Mouse (Mus musculus) left cerebral cortex, adult 9 months (tissue): ENCODE measurements around the gene Hs6st3.

Experiments used
- DNase-seq, 2 experiments: peaks; one replicate each; pipeline ENCODE4 v3.0.0; 2022; ENCODE audit warnings: low spot score in 2 of 2

The Hs6st3 gene

DNA sequence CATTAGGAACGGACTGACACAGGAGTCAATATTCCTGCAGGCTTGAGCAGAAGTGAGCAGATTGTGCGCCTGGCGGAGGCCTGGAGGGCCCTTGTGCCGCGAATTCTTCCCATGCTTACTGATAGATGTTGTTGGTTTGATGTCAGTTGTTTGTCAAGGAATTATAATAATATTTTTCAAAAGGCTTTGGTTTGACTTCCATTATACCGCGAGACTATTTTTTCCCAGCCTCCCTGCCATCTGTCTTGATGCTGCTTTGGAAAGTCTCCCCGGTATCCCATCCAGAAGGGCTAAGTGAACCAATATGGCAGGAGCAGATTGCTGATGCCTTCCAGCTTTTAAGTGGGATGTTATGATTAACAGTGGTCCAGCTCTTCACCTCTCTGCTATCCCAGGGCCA, 651.3 kb downstream of the Hs6st3 start:
- DNase-seq: no peak

DNA sequence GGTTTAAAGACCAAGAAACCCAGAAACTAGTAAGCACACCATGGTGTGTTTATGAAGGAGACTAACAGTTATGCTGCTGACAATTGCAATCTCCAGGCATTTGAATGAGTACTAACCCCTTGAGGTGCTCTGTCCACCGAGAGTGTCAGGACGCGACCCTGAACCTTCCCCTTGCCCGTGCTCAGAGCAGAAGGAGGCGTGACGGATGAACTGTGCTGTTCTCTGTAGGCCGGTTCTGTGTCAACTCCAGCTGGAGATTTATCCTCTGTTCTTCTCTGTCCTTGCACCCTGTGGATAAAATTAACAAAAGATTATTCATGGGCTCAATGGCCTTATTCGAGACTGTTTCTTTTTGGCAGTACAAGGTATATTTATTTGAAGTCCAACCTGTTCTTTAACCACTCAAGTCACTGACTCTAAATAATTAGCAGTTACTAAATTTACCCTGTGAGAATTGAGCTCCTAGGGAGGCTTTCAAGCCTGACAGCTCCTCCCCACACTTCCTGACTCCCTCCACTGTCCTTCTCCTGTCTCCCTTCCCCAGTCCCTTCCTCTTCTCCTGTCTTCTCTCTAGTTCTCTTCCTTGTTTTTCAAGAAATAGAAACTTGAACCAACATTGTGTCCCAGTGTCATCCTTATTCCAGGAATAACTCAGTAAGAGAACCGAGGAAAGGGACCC, 659.2 kb downstream of the Hs6st3 start:
- DNase-seq: no peak

DNA sequence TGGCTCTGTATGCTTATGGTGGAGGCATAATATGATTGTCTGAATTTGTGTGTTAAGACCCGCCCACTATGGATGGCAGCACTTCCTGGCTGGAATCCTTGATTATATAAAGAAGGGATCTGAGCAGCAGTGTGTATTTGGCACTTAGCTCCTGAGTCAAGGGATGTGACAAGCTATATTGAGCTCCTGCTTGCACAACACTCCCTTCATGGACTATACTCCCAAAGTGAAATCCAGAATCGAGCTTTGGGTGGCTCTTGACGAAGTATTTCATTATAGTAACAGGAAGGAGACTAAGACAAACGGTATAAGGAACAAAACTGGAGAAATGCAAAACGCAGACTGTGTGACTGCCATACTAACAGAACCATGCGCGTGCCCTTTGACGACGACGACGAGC, 660.4 kb downstream of the Hs6st3 start:
- peak; percentile 54 to 64 for DNase-seq

DNA sequence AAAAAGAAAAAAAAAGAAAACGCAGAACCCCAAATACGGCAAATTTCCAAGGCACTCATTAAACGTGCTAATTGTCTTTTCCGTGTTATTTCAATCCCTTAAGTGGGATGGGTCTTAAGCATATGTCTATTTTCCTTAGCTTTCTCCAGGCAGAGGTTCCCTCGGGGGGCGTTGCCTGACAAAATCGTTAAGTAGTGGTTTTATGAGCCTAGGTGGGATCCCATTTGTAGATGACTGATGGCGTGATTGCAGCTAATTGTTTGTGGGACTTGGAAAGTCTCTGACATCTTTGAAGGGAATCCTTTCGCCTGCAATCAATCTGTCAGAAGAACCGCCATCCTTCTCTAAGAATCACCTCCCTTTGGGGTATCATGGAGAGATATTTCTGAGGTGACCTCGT, 662.7 kb downstream of the Hs6st3 start:
- DNase-seq: no peak

DNA sequence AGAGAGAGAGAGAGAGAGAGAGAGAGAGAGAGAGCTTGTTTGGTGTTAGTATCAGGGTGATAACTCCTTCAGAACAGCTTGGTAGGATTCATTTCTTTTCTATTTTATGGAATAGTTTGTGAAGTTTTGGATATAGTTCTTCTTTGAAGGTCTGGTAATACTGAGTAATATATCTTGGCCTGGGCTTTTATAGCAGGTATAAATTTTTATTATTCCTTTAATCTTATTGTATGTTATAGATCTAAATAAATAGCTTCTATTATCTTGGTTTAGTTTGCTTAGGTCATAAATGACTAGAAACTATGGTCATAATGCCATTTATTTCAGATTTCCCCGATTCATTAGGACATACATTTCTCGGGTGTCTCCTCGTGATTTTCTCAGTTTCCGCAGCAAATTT, 675.8 kb downstream of the Hs6st3 start:
- no peak for DNase-seq

DNA sequence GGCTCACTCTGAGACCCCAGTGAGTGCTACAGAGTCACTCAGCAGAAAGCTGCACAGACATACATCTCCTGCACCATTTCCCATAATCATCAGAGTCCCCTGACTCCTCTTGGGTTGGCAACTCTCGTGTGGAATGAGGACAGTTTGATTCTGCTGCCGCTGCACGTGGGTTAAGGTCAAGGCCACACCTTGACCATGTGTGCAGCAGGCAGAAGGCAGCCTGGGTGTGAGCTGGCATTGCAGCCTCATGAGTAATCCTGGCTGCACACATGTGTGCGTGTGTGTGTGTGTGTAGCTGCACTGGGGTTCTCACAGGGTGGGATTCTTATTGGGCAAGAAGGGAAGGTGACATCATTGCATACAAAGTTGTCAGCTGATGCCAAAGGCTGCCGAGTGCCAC, 677.5 kb downstream of the Hs6st3 start:
- DNase-seq: no peak

DNA sequence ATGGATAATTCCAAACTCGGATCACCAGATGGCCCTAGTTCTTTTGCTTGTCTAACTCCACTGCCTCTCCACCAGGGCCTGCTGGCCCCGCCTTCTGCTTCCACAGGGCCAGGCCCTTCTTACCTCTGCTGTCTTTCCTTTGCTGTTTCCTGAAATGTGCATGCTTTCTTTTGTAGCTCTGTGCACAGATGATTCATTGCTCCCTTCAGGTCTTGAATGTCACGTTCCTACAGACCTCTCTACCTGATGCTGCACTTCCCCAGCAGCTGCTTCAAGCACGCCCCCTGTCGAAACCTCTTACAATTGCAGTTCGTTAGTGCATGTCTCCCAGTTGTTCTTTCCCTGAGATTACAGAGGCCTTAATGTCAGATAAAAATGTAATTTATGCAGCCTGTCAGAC, 682.4 kb downstream of the Hs6st3 start:
- no peak for DNase-seq

DNA sequence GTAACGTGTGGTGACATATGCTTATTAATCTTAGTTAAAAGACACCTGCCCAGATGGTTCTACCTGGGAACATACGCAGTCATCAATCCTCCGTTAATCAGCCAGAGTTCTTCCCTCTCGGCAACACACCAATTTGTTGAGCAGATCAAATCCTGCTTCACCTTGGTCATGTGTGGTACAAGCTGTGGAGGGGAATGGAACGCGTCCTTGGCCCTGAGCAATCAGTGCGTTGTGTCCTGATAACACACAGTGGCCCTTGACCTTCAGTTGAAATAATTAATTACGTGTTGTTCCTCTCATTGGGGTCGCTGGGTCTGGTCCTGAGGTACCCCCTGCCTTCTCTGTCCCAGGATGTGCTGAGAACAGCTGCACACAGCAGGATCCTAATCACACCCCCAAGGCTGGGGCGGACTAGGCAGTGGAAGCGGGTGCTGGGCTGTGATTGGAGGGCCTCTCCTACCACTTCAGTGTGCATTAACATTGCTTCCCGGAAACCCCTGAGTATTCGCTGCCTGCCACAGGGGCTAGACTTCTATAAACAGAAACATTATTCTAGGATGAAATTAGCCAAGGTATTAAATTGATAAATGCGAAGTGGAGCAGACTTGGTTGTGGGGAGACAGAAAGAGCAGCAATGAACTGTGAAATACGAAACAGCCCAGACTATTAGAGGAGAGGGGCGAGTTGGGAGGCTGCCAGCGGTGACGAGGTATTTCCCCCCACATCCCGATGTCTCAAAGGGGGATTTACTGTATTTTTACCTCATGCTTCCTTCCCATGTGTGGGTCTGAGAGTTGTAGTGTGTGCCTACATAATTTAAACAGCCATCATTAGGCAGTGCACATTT, 693.2 kb downstream of the Hs6st3 start:
- DNase-seq: no peak

DNA sequence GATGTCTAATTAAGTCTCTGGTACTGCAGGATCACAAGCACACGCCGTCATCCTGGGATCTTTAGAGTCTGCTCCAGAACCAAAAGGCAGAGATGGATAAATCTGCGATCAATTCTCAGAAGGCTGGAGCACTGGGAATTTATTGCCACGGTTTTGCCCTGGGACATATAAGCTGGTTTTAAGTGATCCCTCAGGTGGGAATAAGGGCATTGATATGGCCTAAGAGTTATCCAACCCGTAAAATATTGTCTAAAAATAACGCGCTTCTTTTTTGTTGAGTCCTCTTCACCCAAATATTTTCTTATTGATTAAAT, 693.8 kb downstream of the Hs6st3 start:
- no peak for DNase-seq

DNA sequence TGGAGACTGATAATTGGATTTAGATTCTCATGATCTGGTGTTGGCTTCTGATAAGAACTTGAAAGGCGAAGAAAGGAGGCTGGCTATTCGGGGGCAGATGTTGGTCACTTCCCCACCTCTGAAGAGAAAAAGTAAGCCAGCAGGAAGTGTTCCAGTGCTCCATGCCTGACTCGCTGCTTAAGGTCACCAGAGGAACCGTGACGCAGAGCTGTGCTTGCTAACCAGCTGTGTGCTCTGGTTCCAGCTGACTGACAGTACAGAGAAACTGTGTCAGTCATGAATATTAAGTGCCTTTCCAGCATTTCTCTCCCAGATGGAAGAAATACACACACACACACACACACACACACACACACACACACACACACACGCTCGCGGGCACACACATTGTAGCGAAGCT, 694.8 kb downstream of the Hs6st3 start:
- no peak for DNase-seq

DNA sequence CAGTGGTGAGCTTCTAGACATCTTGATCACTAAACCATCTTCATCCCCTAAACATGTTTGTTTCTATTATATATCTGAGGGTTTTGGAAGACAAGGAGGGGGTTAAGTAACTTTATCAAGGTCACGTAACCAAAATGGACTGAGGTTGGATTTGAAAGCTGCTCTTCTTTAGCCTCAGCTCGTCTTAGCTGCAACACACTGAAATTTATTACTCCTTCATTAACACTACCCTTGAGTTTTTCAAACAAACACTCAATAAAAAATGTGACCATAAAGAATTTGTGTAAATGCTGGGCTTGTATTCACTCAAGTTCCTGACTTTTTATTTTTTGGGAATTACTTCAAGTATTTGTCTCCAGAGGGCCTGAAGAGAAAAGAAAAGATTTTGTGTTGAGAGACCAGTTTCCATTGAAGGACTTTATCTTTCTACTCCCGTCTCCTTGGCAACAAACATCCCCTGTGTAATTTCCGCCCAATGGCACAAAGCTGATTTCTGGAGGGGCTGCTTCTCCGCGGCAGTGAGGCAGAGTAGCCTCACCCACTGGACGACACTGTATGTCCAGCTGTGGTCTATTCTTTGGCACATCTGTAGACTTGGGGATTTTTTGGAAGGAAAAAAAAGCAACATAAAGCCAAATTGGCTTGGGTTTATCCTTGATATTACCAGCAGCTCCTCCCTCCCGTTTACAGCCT, 696.0 kb downstream of the Hs6st3 start:
- no peak for DNase-seq

DNA sequence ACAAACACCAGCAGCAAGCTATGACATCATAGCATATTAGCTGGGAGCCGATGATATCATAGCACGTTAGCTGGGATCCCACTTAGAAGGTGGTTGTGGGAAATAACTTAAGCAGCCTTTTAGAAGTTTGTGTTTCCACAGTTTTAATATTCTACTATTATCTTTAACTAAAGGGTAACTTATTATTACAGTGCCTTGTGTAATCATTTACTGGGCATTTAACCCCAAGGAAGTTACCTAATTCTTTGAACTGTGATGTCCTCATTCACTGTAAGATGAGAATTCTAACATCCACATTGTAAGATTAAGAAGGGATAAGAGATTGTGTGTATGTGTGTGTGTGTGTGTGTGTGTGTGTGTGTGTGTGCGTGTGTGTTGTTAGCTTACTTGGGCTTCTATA, 697.9 kb downstream of the Hs6st3 start:
- no peak for DNase-seq

DNA sequence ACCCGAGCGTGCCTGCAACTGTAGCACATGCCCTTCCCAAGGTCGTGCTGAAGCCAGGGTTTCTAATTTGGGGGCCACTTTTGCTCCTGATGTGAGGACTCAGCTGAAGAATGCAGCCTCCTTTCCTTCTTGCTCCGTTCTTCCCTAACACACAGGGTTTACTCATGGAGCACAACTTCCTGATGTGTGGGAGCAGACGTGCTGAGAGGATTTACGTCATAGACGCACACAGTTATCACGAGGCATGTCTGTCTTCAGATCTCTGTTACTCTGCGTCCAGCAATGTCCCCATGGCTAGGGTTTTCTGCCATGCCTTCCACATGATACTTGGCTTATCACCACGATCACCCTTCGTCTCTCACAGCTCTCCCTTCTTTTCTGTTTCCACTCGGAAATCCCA, 709.4 kb downstream of the Hs6st3 start:
- DNase-seq: peak in 1 of 2 experiments; percentile 13

DNA sequence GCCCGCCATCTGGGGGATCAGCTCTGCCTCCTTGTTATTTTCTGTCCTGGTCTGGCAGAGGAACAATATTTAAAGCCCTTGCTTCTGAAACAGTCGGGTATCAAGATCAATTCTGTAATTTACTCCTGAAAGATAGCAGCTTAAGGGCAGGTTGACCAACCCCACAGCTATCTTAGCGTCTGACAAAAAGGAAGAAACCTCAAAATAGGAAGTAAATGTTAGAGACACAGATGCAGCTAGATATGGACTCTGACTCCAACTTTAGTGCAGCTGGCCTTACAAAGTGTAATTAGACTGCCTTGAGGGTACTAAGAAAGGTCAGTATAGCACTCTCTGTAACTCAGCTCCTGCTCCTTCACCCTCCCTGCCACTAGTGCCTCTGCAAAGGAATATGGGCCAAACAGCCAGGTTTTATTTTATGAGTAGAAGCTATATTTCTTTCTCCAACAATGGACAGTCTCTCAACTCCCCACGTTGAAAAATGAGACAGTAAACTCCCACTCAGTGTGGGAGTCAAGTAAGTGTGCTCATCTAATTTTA, 710.7 kb downstream of the Hs6st3 start:
- DNase-seq: no peak

DNA sequence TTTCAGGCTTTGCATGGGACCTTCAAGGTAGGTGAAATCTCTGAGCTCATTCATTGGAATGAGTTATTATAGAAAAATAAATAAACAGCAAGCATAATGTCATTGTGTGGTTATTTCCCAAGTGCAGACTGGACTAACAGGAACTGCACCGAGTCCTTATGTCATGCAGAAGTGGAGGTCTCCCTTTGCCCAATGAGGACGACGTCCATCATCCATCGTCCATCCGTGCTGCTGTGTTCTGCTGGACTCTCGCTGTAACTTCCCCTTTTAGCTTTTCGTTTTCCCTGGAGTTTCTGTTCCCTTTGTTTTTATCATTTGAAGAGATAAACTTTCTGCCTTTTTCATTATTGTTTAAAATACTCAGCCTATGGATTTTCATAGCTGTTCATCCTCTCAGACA, 711.2 kb downstream of the Hs6st3 start:
- DNase-seq: no peak

DNA sequence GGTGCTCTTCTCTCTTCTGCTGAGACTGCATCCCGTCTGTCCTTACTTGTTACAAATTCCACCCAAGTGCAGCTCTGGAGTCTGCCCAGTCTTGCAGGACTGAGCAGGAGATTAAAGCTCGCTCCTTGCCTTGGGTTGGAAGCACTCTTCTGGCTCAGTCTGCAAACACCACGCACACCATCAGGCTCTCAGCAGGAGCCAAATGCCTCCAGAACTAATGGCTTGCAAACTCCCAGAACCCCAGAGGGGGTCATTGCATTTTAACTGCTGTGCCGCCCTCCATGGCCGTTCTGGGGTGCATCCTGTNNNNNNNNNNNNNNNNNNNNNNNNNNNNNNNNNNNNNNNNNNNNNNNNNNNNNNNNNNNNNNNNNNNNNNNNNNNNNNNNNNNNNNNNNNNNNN, 714.0 kb downstream of the Hs6st3 start:
- DNase-seq: peak in 1 of 2 experiments; percentile 22

DNA sequence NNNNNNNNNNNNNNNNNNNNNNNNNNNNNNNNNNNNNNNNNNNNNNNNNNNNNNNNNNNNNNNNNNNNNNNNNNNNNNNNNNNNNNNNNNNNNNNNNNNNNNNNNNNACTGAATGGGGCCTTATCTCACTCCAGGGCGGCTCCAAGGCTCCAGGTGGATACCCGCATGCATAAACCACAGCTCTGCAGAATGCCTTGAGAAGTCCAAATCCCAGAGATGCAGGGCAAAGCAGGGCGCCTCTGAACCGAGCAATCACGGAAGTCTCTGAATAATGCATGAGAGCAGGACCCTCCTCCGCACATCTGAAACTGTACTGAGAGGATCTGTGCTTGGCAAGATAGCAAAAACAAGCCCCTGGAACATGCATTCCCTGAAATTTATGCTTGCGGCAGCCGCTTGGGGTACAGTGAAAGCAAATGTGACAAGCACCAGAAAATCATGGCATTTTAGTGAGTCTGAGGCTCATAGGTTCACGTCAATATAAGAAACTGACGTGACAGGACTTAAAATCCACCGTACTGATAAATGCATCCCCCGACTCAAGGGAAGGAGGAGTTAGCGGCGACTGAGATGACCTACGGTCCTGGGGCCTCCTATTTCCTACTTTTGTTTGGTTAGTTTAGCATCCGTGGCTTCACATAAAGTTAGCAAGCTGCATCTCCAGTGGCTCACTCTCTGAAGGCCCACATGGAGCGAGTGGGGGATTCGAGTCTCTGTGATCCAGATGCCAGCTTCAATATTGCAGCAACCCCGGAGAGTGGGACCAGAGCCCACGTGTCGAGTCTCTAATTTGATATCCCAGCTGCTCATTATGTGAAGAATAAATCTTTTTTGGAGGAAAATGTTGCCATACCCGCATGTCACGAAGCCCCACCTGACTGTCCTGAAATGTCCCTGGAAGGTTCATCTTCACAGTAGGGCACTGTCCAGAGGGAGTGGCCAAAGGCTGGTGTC, 719.5 kb downstream of the Hs6st3 start:
- DNase-seq: peak; percentile 51 to 69

DNA sequence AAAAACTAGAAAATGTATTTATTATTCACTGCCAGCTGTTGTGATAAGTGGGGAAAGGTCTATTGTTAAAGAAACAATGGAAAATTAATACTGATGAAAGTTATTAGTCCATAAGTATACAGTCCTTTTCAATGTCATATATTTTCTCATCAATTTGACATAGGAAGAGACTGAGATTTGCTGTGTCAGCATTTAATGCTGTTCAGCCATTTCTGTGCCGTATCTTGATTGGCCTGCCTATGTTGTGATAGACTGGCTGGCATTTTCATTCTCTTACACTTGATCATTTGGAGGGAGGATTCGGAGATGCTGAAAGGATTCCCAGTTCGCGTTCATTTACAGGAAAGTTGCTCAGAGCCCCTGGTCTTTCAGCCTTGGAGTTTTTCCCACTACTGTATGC, 735.5 kb downstream of the Hs6st3 start:
- no peak for DNase-seq

DNA sequence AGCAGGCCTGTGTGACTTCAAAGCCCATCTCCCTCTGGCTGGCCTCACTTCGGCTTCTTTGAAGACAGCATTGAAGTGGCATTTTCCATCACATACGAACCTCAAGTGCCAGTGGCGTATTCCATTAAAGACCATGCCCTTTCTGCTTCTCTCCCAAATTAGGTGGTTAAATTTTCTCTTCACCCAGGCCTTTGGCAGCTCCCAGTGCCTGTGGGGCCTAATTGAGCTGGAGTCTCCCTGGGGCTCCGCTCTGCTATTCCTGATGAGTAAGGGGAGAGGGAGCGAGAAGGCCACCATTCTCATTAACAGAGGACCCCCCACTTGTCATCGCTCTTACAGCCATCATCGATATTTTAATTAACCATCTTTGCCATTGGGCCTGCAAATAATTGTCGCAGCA, 754.8 kb downstream of the Hs6st3 start:
- no peak for DNase-seq

DNA sequence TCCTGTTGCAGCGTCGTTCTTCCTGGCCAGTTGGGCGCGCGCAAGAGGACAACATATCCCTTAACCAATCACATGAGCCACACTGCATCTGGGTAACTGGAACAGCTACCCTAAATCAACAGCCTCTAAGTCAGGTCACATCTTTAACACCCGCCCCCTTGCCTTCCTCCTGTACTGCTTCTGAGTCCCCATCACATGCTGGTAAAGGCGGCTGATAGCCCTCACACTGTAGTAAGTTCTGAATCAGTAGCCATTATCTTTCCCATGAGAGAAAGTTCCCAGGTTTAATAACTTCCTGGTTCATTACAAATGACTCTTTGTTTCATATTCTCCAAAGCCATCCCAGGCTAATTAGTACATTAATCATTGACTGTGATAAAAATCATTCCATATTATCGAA, 757.0 kb downstream of the Hs6st3 start:
- no peak for DNase-seq

DNA sequence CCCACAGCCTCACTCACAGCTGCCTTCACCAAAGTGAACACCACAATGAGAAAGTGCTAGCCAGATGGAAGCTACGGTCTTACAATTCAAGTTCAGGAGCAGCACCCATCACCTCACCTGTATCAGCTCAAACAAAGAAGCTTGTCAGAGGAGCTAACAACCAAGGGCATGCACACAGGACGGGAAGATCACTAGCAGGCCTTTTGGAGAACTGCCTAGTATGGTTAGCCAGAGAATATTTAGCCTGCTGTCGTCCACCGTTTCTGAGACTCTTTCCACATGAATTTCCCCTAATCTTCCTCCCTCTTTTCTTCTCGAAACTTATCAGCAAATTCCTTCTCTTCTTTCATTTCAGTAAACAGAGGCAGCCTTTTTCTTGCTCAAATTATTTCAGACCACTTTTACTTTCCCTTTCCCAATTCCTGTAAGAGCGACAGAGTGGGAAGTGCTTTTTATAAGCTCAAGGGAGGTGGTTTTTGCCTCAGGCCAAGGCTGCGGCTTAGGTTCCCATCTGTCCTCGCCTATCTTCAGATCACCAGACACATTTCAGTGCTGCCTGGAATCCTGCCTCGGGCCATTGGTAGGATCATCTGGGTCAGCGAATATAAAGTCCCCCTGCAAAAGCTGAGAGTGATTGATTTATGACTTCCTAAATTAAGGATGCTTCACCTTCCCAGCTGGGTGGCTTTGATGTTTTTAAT, 757.8 kb downstream of the Hs6st3 start:
- DNase-seq: no peak
